Mouse (Mus musculus): ENCODE measurements around the gene Tmem44. TPM values are rescaled to one million over a fixed set of nuclear protein-coding genes. Genes with fewer than 3 reads are reported as not detected.

Tmem44 gene
- polyA plus RNA-seq, 2 experiments: 16.9 to 39.4 TPM

GRCm38 (mm10) chr16:30549966-30550747, 485 bp downstream of the Tmem44 start:
- peak overlapping the region; percentile 78 for H3K4me2 ChIP-seq (replicated peaks; ENCODE audit: low read depth, low read length, severe bottlenecking)
- ATAC-seq (ENCODE audit: low FRiP score, low read depth): peak; percentile 94
- WGBS: under 1% methylated on average over 44 of the region's 63 CpGs

GRCm38 (mm10) chr16:30549516-30549915, 1.1 kb downstream of the Tmem44 start:
- Histone ChIP-seq H3K4me2 (replicated peaks; ENCODE audit: low read depth, low read length, severe bottlenecking) (peak overlapping the region; percentile 78), H3K4me1 (ENCODE audit: control insufficient read depth, insufficient read depth, low read length) (peaks cover 12% of the 10 kb centered on the region; the same call in 1 of the 2 replicates), H3K9ac (ENCODE audit: low read depth, low read length, severe bottlenecking) (peak overlapping the region; percentile 85), H3K27me3 (ENCODE audit: control insufficient read depth, insufficient read depth, low read length) (no peaks in the 10 kb centered on the region), H3K27ac (replicated peaks; ENCODE audit: low read depth, low read length) (no peak overlapping the region), H3K36me3 (ENCODE audit: control insufficient read depth, insufficient read depth, low read length) (peaks cover 14% of the 10 kb centered on the region), H3K4me3 (replicated peaks; ENCODE audit: low read length) (peak overlapping the region; percentile 64), H3K9me3 (ENCODE audit: control insufficient read depth, low read length) (peaks cover 4% of the 10 kb centered on the region)
- ATAC-seq (ENCODE audit: low FRiP score, low read depth) (no peak), DNase-seq (ENCODE audit: low spot score) (no peak)
- TF ChIP-seq POLR2A (IDR thresholded peaks at IDR 0.05; ENCODE audit: borderline replicate concordance, extremely low read depth, insufficient read depth, insufficient read length): no peak
- 79% methylated on average over 7 of the region's 7 CpGs for WGBS

More at GRCm38 (mm10) chr16:30549966-30550747, 485 bp downstream of the Tmem44 start:
- peaks cover 12% of the 10 kb centered on the region; the same call in 1 of the 2 replicates for H3K36me3 ChIP-seq (ENCODE audit: control insufficient read depth, insufficient read depth, low read length)
- peak; percentile 58 for DNase-seq (ENCODE audit: low spot score)
- H3K9me3 ChIP-seq (ENCODE audit: control insufficient read depth, low read length): peaks cover 10% of the 10 kb centered on the region
- peak overlapping the region; percentile 64 for H3K4me3 ChIP-seq (replicated peaks; ENCODE audit: low read length)
- no peaks in the 10 kb centered on the region for H3K27me3 ChIP-seq (ENCODE audit: control insufficient read depth, insufficient read depth, low read length)
- peak; percentile 78; the same call in 1 of the 2 replicates for TF ChIP-seq POLR2A (IDR thresholded peaks at IDR 0.05; ENCODE audit: borderline replicate concordance, extremely low read depth, insufficient read depth, insufficient read length)
- H3K9ac ChIP-seq (ENCODE audit: low read depth, low read length, severe bottlenecking): peak overlapping the region; percentile 85
- H3K27ac ChIP-seq (replicated peaks; ENCODE audit: low read depth, low read length): peak overlapping the region; percentile 50; the same call in 1 of the 2 replicates
- peaks cover 12% of the 10 kb centered on the region; the same call in 1 of the 2 replicates for H3K4me1 ChIP-seq (ENCODE audit: control insufficient read depth, insufficient read depth, low read length)

- no peak overlapping the region for H3K4me2 ChIP-seq (replicated peaks; ENCODE audit: low read depth, low read length, severe bottlenecking)
Observed at GRCm38 (mm10) chr16:30548291-30548690, 2.4 kb downstream of the Tmem44 start.

GRCm38 (mm10) chr16:30544693-30545092, 5.9 kb downstream of the Tmem44 start:
- WGBS: 89% methylated on average over 4 of the region's 4 CpGs
- TF ChIP-seq POLR2A (IDR thresholded peaks at IDR 0.05; ENCODE audit: borderline replicate concordance, extremely low read depth, insufficient read depth, insufficient read length): no peak
- DNase-seq (ENCODE audit: low spot score): no peak
- Histone ChIP-seq H3K27ac (replicated peaks; ENCODE audit: low read depth, low read length) (no peak overlapping the region), H3K4me3 (replicated peaks; ENCODE audit: low read length) (no peak overlapping the region), H3K4me1 (ENCODE audit: control insufficient read depth, insufficient read depth, low read length) (no peaks in the 10 kb centered on the region), H3K4me2 (replicated peaks; ENCODE audit: low read depth, low read length, severe bottlenecking) (no peak overlapping the region), H3K9me3 (ENCODE audit: control insufficient read depth, low read length) (no peaks in the 10 kb centered on the region), H3K36me3 (ENCODE audit: control insufficient read depth, insufficient read depth, low read length) (peaks cover 14% of the 10 kb centered on the region), H3K27me3 (ENCODE audit: control insufficient read depth, insufficient read depth, low read length) (no peaks in the 10 kb centered on the region), H3K9ac (ENCODE audit: low read depth, low read length, severe bottlenecking) (no peak overlapping the region)
- no peak for ATAC-seq (ENCODE audit: low FRiP score, low read depth)

More at GRCm38 (mm10) chr16:30548291-30548690, 2.4 kb downstream of the Tmem44 start:
- H3K36me3 ChIP-seq (ENCODE audit: control insufficient read depth, insufficient read depth, low read length): peaks cover 14% of the 10 kb centered on the region
- TF ChIP-seq POLR2A (IDR thresholded peaks at IDR 0.05; ENCODE audit: borderline replicate concordance, extremely low read depth, insufficient read depth, insufficient read length): no peak
- 80% methylated on average over 5 of the region's 5 CpGs for WGBS
- no peaks in the 10 kb centered on the region for H3K27me3 ChIP-seq (ENCODE audit: control insufficient read depth, insufficient read depth, low read length)
- H3K9ac ChIP-seq (ENCODE audit: low read depth, low read length, severe bottlenecking): no peak overlapping the region
- peaks cover 12% of the 10 kb centered on the region; the same call in 1 of the 2 replicates for H3K4me1 ChIP-seq (ENCODE audit: control insufficient read depth, insufficient read depth, low read length)
- ATAC-seq (ENCODE audit: low FRiP score, low read depth): no peak
- no peak for DNase-seq (ENCODE audit: low spot score)
- H3K27ac ChIP-seq (replicated peaks; ENCODE audit: low read depth, low read length): no peak overlapping the region
- no peaks in the 10 kb centered on the region for H3K9me3 ChIP-seq (ENCODE audit: control insufficient read depth, low read length)
- no peak overlapping the region for H3K4me3 ChIP-seq (replicated peaks; ENCODE audit: low read length)

- H3K9me3 ChIP-seq (ENCODE audit: control insufficient read depth, low read length): no peaks in the 10 kb centered on the region
- peaks cover 14% of the 10 kb centered on the region for H3K36me3 ChIP-seq (ENCODE audit: control insufficient read depth, insufficient read depth, low read length)
- TF ChIP-seq POLR2A (IDR thresholded peaks at IDR 0.05; ENCODE audit: borderline replicate concordance, extremely low read depth, insufficient read depth, insufficient read length): no peak
- DNase-seq (ENCODE audit: low spot score) (no peak), ATAC-seq (ENCODE audit: low FRiP score, low read depth) (no peak)
- WGBS: 88% methylated on average over 9 of the region's 9 CpGs
- H3K27ac ChIP-seq (replicated peaks; ENCODE audit: low read depth, low read length): no peak overlapping the region
- H3K4me1 ChIP-seq (ENCODE audit: control insufficient read depth, insufficient read depth, low read length): no peaks in the 10 kb centered on the region
- H3K27me3 ChIP-seq (ENCODE audit: control insufficient read depth, insufficient read depth, low read length): no peaks in the 10 kb centered on the region
- no peak overlapping the region for H3K4me2 ChIP-seq (replicated peaks; ENCODE audit: low read depth, low read length, severe bottlenecking)
- H3K9ac ChIP-seq (ENCODE audit: low read depth, low read length, severe bottlenecking): no peak overlapping the region
- no peak overlapping the region for H3K4me3 ChIP-seq (replicated peaks; ENCODE audit: low read length)
Observed at GRCm38 (mm10) chr16:30543386-30543785, 7.3 kb downstream of the Tmem44 start.
